Mouse (Mus musculus): ENCODE measurements at regions not wholly inside any gene's neighbourhood (a gene's known extent, or its start where the extent isn't known, plus 50 kb on each side); places are given as distances from the start of the nearest gene placed in this dataset.

GRCm38 (mm10) chr9:73173589-73174247 is 60.5 kb downstream of the Rsl24d1 start:
- Histone ChIP-seq H3K36me3 (replicated peaks) (no peaks in the 10 kb centered on the region), H3K4me2 (no peak overlapping the region), H3K4me3 (replicated peaks) (no peak overlapping the region), H3K27me3 (no peaks in the 10 kb centered on the region), H3K27ac (replicated peaks) (no peak overlapping the region), H3K9ac (no peak overlapping the region), H3K4me1 (replicated peaks) (no peaks in the 10 kb centered on the region), H3K9me3 (replicated peaks) (no peaks in the 10 kb centered on the region)
- WGBS (ENCODE audit: insufficient replicate concordance) = 77% methylated on average over 7 of the region's 7 CpGs
- ATAC-seq (ENCODE audit: insufficient read depth) = no peak

DNA sequence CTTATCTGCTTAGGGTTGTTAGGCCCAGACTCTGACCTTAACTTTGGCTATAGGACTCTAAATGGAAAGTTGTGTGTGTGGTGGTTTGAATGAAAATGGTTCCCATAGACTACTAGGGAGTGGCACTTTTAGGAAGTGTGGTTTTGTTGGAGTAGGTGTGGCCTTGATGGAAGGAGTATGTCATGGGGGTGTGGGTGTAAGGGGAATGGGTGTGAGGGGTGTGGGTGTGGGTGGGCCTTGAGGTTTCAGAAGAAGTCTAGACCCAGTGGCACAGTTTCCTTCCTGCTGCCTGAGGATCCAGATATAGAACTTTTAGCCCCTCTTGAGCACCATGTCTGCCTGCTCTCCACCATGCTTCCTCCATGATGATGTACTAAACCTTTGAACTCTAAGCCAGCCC is 63.4 kb downstream of the Rsl24d1 start:
- no peak overlapping the region for H3K9ac ChIP-seq
- H3K27me3 ChIP-seq = no peaks in the 10 kb centered on the region
- no peak overlapping the region for H3K27ac ChIP-seq (replicated peaks)
- ATAC-seq (ENCODE audit: insufficient read depth) = no peak
- H3K4me3 ChIP-seq (replicated peaks) = no peak overlapping the region
- H3K4me1 ChIP-seq (replicated peaks) = no peaks in the 10 kb centered on the region
- no peak overlapping the region for H3K4me2 ChIP-seq
- no peaks in the 10 kb centered on the region for H3K9me3 ChIP-seq (replicated peaks)
- no peaks in the 10 kb centered on the region for H3K36me3 ChIP-seq (replicated peaks)

GRCm38 (mm10) chr9:73183356-73183755 is 70.1 kb downstream of the Rsl24d1 start:
- no peak overlapping the region for H3K9ac ChIP-seq
- H3K4me2 ChIP-seq = no peak overlapping the region
- H3K4me3 ChIP-seq (replicated peaks) = no peak overlapping the region
- no peaks in the 10 kb centered on the region for H3K27me3 ChIP-seq
- H3K27ac ChIP-seq (replicated peaks) = no peak overlapping the region
- no peak for ATAC-seq (ENCODE audit: insufficient read depth)
- no peaks in the 10 kb centered on the region for H3K36me3 ChIP-seq (replicated peaks)
- no peaks in the 10 kb centered on the region for H3K9me3 ChIP-seq (replicated peaks)
- no peaks in the 10 kb centered on the region for H3K4me1 ChIP-seq (replicated peaks)
- 69% methylated on average over 5 of the region's 5 CpGs for WGBS (ENCODE audit: insufficient replicate concordance)

DNA sequence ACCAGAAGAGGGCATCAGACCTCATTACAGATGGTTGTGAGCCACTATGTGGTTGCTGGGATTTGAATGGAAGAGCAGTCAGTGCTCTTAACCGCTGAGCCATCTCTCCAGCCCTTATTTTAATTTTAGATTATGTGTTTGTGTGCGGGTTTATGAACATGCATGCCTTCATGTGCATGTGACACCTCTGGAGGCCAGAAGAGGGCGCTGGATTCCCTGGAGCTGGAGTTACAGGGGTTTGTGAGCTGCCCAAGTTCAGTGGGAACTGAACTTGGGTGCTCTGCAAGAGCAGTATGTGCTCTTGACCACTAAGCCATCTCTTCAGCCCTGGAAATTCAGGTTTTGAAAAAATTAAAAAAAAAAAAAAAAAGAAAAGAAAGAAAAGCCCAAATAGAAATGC is 71.7 kb downstream of the Rsl24d1 start:
- Histone ChIP-seq H3K4me2 (no peak overlapping the region), H3K27ac (replicated peaks) (no peak overlapping the region), H3K4me3 (replicated peaks) (no peak overlapping the region), H3K4me1 (replicated peaks) (no peaks in the 10 kb centered on the region), H3K27me3 (no peaks in the 10 kb centered on the region), H3K9ac (no peak overlapping the region), H3K9me3 (replicated peaks) (no peaks in the 10 kb centered on the region), H3K36me3 (replicated peaks) (no peaks in the 10 kb centered on the region)
- 33% methylated on average over 3 of the region's 3 CpGs for WGBS (ENCODE audit: insufficient replicate concordance)
- ATAC-seq (ENCODE audit: insufficient read depth) = no peak

- Histone ChIP-seq H3K4me2 (no peak overlapping the region), H3K27me3 (no peaks in the 10 kb centered on the region), H3K9me3 (replicated peaks) (no peaks in the 10 kb centered on the region), H3K27ac (replicated peaks) (no peak overlapping the region), H3K36me3 (replicated peaks) (no peaks in the 10 kb centered on the region), H3K4me3 (replicated peaks) (no peak overlapping the region), H3K4me1 (replicated peaks) (no peaks in the 10 kb centered on the region), H3K9ac (no peak overlapping the region)
- 46% methylated on average over 11 of the region's 11 CpGs for WGBS (ENCODE audit: insufficient replicate concordance)
- no peak for ATAC-seq (ENCODE audit: insufficient read depth)
Observed at GRCm38 (mm10) chr9:73192271-73192785, 79.1 kb downstream of the Rsl24d1 start.

DNA sequence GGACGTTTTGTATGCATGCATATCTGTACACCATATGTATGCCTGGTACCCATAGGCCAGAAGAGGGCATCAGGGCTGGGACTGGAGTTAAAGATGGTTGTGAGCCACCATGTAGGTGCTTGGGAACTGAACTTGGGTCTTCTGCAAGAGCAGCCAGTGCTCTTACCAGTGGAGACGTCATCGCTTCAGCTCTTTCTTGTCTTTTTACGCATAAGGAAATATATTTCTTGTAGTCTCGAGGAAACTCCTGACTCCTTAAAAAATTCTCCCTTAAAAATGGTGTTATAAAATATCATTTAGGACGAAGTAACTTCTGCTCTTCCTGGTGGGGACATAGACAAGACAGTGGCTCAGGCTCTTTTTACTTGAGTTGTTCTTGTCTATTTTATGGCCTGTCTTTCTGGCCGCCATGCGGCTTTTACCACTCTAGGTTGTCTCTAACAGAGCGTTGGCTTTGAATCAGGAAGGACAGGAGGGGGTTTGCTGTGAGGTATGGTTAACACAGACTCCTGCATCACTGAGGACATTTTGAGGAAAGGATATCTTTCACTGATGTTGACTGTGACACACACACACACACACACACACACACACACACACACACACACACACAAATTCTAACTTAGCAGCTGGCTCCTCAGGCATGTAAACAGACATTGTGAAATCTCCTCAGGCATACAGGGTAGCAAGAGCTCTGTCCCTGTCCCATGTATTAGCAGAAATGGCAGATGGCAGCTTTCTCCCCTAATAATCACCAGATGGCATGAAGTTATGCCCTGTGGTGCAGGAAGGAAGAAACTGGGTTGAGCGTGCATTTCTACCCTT is 85.2 kb downstream of the Rsl24d1 start:
- ATAC-seq (ENCODE audit: insufficient read depth) = no peak
- Histone ChIP-seq H3K9me3 (replicated peaks) (no peaks in the 10 kb centered on the region), H3K36me3 (replicated peaks) (no peaks in the 10 kb centered on the region), H3K27ac (replicated peaks) (no peak overlapping the region), H3K9ac (no peak overlapping the region), H3K4me2 (no peak overlapping the region), H3K27me3 (no peaks in the 10 kb centered on the region), H3K4me1 (replicated peaks) (no peaks in the 10 kb centered on the region), H3K4me3 (replicated peaks) (no peak overlapping the region)
- 70% methylated on average over 10 of the region's 10 CpGs for WGBS (ENCODE audit: insufficient replicate concordance)

DNA sequence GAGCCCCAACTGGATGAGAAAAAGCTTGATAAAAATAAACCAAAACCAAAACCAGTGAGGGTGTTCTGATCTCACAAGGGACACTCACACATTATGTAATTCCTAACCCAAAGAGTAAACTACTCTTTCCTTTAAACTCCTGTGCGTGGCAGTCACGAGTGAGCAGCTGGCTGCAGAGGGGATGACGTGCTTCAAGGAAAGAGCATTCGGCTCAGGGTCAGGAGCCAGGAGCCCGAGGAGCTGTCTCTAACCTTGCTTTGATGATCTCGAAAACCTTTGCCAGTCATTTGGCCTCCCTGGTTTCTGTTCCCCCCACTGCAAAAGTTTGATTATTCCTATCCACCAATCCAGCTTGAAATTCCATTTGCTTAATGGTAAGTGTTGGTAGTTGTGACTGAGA is 109.9 kb downstream of the Rsl24d1 start:
- no peak overlapping the region for H3K4me3 ChIP-seq (replicated peaks)
- 52% methylated on average over 6 of the region's 6 CpGs for WGBS (ENCODE audit: insufficient replicate concordance)

GRCm38 (mm10) chr9:73240188-73240587 is 127.0 kb downstream of the Rsl24d1 start:
- ATAC-seq (ENCODE audit: insufficient read depth) = no peak
- H3K27ac ChIP-seq (replicated peaks) = no peak overlapping the region
- WGBS (ENCODE audit: insufficient replicate concordance) = 18% methylated on average over 5 of the region's 5 CpGs

More for the DNA sequence above, 109.9 kb downstream of the Rsl24d1 start:
- ATAC-seq (ENCODE audit: insufficient read depth) = no peak
- Histone ChIP-seq H3K27ac (replicated peaks) (no peak overlapping the region), H3K4me1 (replicated peaks) (no peaks in the 10 kb centered on the region), H3K4me2 (no peak overlapping the region), H3K9me3 (replicated peaks) (no peaks in the 10 kb centered on the region), H3K27me3 (no peaks in the 10 kb centered on the region), H3K36me3 (replicated peaks) (no peaks in the 10 kb centered on the region), H3K9ac (no peak overlapping the region)

GRCm38 (mm10) chr9:73242521-73243308 is 129.5 kb downstream of the Rsl24d1 start:
- no peaks in the 10 kb centered on the region for H3K36me3 ChIP-seq (replicated peaks)
- no peak overlapping the region for H3K4me3 ChIP-seq (replicated peaks)
- H3K27ac ChIP-seq (replicated peaks) = no peak overlapping the region
- WGBS (ENCODE audit: insufficient replicate concordance) = 49% methylated on average over 4 of the region's 4 CpGs
- H3K4me2 ChIP-seq = no peak overlapping the region
- no peak for ATAC-seq (ENCODE audit: insufficient read depth)
- H3K9me3 ChIP-seq (replicated peaks) = no peaks in the 10 kb centered on the region
- H3K27me3 ChIP-seq = no peaks in the 10 kb centered on the region
- H3K4me1 ChIP-seq (replicated peaks) = no peaks in the 10 kb centered on the region
- no peak overlapping the region for H3K9ac ChIP-seq

More at GRCm38 (mm10) chr9:73240188-73240587, 127.0 kb downstream of the Rsl24d1 start:
- Histone ChIP-seq H3K4me2 (no peak overlapping the region), H3K9ac (no peak overlapping the region), H3K9me3 (replicated peaks) (no peaks in the 10 kb centered on the region), H3K4me1 (replicated peaks) (no peaks in the 10 kb centered on the region), H3K36me3 (replicated peaks) (no peaks in the 10 kb centered on the region), H3K27me3 (no peaks in the 10 kb centered on the region), H3K4me3 (replicated peaks) (no peak overlapping the region)

GRCm38 (mm10) chr9:73244177-73244576 is 131.0 kb downstream of the Rsl24d1 start:
- H3K9me3 ChIP-seq (replicated peaks) = no peaks in the 10 kb centered on the region
- no peak overlapping the region for H3K9ac ChIP-seq
- H3K27me3 ChIP-seq = no peaks in the 10 kb centered on the region
- H3K36me3 ChIP-seq (replicated peaks) = no peaks in the 10 kb centered on the region
- 45% methylated on average over 3 of the region's 3 CpGs for WGBS (ENCODE audit: insufficient replicate concordance)
- ATAC-seq (ENCODE audit: insufficient read depth) = no peak
- no peak overlapping the region for H3K4me3 ChIP-seq (replicated peaks)
- H3K27ac ChIP-seq (replicated peaks) = no peak overlapping the region
- no peak overlapping the region for H3K4me2 ChIP-seq
- H3K4me1 ChIP-seq (replicated peaks) = no peaks in the 10 kb centered on the region

DNA sequence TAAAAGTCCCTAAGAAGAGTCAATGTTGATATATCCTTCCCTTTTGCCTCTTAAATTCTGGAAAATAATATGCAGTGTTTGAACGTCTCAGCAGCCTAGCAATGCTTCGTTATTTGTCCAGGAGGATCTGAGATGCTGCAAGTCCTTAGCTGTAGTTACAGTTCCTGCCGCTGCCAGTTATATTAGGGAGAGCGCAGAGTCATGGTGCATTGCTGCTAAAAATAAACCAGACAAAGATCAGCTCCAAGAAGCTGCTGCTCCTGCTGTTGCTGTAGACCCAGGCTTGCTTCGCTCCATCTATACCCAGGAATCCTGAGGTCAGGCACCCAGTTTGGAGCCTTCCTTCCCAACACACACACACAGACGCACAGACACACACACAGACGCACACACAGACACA is 132.3 kb downstream of the Rsl24d1 start:
- Histone ChIP-seq H3K9ac (no peak overlapping the region), H3K4me1 (replicated peaks) (no peaks in the 10 kb centered on the region), H3K27ac (replicated peaks) (no peak overlapping the region), H3K9me3 (replicated peaks) (no peaks in the 10 kb centered on the region), H3K36me3 (replicated peaks) (no peaks in the 10 kb centered on the region), H3K4me2 (no peak overlapping the region), H3K4me3 (replicated peaks) (no peak overlapping the region), H3K27me3 (no peaks in the 10 kb centered on the region)
- 45% methylated on average over 7 of the region's 7 CpGs for WGBS (ENCODE audit: insufficient replicate concordance)
- ATAC-seq (ENCODE audit: insufficient read depth) = no peak

All from liver, embryonic 15.5 days (tissue).